Mouse (Mus musculus) neural tube, embryonic 14.5 days (tissue): ENCODE results near the gene Fkbp5. TPM values are rescaled to one million over a fixed set of nuclear protein-coding genes. Genes with fewer than 3 reads are reported as not detected.

Experiments
- microRNA-seq: library from miRNA; unstranded; fragments of <30 nt; microRNA quantifications from one replicate; pipeline ENCODE4, GENCODE M21; 2016
- polyA plus RNA-seq: library from polyadenylated mRNA; unstranded; fragments of >200 nt; fragmentation: Nextera tagmentation; extraction: Ambion mirVana; gene quantifications from 2 replicates; pipeline ENCODE4 v1.2.1, GENCODE M21; 2014

Gene Fkbp5
- polyA plus RNA-seq, 1 experiment from 2014 or later, result 11.1 TPM

Small RNA genes within 50 kb of the gene (microRNA-seq; reads per million reads assigned to microRNA genes)
- gene Gm25195, result not detected
- not detected for gene Mir6969

Other genes starting within 250 kb of the Fkbp5 start
- gene Fance, start 204.0 kb downstream of the Fkbp5 start, polyA plus RNA-seq, result 22.7 and 23.5 TPM in 2 replicates
- gene Rpl10a, start 189.1 kb downstream of the Fkbp5 start, polyA plus RNA-seq, result 367 and 407 TPM in 2 replicates
- 1.2 and 1.6 TPM in 2 replicates for gene Tead3, start 166.7 kb downstream of the Fkbp5 start, polyA plus RNA-seq
- 0.66 and 0.89 TPM in 2 replicates for gene Tulp1, start 152.3 kb downstream of the Fkbp5 start, polyA plus RNA-seq
- gene Armc12, start 13.3 kb upstream of the Fkbp5 start, polyA plus RNA-seq, result not detected in 2 replicates
- gene Clpsl2, start 31.9 kb upstream of the Fkbp5 start, polyA plus RNA-seq, result not detected in 2 replicates
- gene Clps, start 43.2 kb upstream of the Fkbp5 start, polyA plus RNA-seq, result not detected in 2 replicates
- gene Lhfpl5, start 58.1 kb upstream of the Fkbp5 start, polyA plus RNA-seq, result 12.7 and 18.1 TPM in 2 replicates
- gene Srpk1, start 105.2 kb upstream of the Fkbp5 start, polyA plus RNA-seq, result 110 and 129 TPM in 2 replicates
- 1.9 and 3.0 TPM in 2 replicates for gene Slc26a8, start 172.7 kb upstream of the Fkbp5 start, polyA plus RNA-seq
- gene Mapk14, start 173.8 kb upstream of the Fkbp5 start, polyA plus RNA-seq, result 30.0 and 35.6 TPM in 2 replicates
- gene AC170998.1, start 208.6 kb upstream of the Fkbp5 start, polyA plus RNA-seq, result 2.3 and 2.8 TPM in 2 replicates